Mouse (Mus musculus) forebrain, embryonic 14.5 days (tissue): ENCODE data around the gene Kif3a. TPM values are rescaled to one million over a fixed set of nuclear protein-coding genes. Genes with fewer than 3 reads are reported as not detected.

Experiments used
- ATAC-seq: fragments of 200-750 bp; cut with Nextera tagmentation; 2 replicates; pipeline ENCODE4 v1.8.0; 2017; ENCODE audit warnings: mild to moderate bottlenecking, moderate library complexity
- DNase-seq: peaks from one replicate; pipeline ENCODE4 v3.0.0-alpha.2; 2015; ENCODE audit warnings: low spot score
- H3K27ac ChIP-seq: fragments of 300-500 bp; sonication (generic); 2 replicates; pipeline ENCODE4 v1.5.1; 2014; ENCODE audit warnings: low read depth, mild to moderate bottlenecking, control low read depth, low read length, moderate library complexity
- H3K27me3 ChIP-seq: fragments of 300-500 bp; sonication (generic); replicated peaks from 2 replicates; pipeline ENCODE4 v1.6.1; 2014; ENCODE audit warnings: low read length, control low read depth, mixed read lengths; ENCODE audit not compliant: control insufficient read depth, insufficient read depth
- H3K36me3 ChIP-seq: fragments of 300-500 bp; sonication (generic); 2 replicates; pipeline ENCODE4 v1.6.1; 2014; ENCODE audit warnings: low read length, control low read depth; ENCODE audit not compliant: control insufficient read depth, insufficient read depth
- H3K4me1 ChIP-seq: fragments of 300-500 bp; sonication (generic); 2 replicates; pipeline ENCODE4 v1.6.1; 2014; ENCODE audit warnings: antibody characterized with exemption, low read length, control low read depth; ENCODE audit not compliant: control insufficient read depth, insufficient read depth
- H3K4me2 ChIP-seq: fragments of 300-500 bp; sonication (generic); 2 replicates; pipeline ENCODE4 v1.6.1; 2014; ENCODE audit warnings: mild to moderate bottlenecking, control low read depth, low read length
- H3K4me3 ChIP-seq: fragments of 300-500 bp; sonication (generic); 2 replicates; pipeline ENCODE4 v1.5.1; 2014; ENCODE audit warnings: low read depth, low read length, control low read depth
- H3K9ac ChIP-seq: fragments of 300-500 bp; sonication (generic); 2 replicates; pipeline ENCODE4 v1.6.1; 2014; ENCODE audit warnings: mild to moderate bottlenecking, low read length, control low read depth, moderate library complexity
- H3K9me3 ChIP-seq: fragments of 300-500 bp; sonication (generic); replicated peaks from 2 replicates; pipeline ENCODE4 v1.6.1; 2016; ENCODE audit warnings: low read length, control low read depth, mixed read lengths; ENCODE audit not compliant: control insufficient read depth
- WGBS: fragments of 180-500 bp; shearing (Covaris S2); extraction: QIAGEN DNeasy Blood & Tissue Kit; methylation state at CpG from one replicate; pipeline ENCODE4 v1.1.7; 2014; 5-methylcytosine and 5-hydroxymethylcytosine counted together
- polyA plus RNA-seq: library from polyadenylated mRNA; unstranded; fragments of >200 nt; fragmentation: Nextera tagmentation; extraction: Ambion mirVana; gene quantifications from 2 replicates; pipeline ENCODE4 v1.2.1, GENCODE M21; 2014

The Kif3a gene
- polyA plus RNA-seq, 1 experiment from 2014 or later = 216 TPM

DNA sequence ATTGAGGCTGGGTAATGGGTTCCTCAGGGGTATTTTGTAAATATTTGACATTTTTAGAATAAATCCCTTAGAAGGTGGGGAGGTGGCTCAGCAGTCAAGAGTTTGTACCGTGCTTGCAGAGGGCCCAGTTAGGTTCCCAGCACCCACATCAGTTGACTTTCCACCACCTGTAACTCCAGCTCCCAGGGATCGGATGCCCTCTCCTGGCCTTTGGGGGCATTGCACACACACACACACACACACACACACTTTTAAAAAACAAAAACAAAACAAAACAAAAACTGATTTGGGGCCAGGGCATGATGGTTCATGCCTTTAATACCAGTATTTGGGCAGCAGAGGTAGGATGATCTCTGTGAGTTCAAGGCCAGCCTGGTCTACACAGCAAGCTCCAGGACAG lies 56.9 kb downstream of the Kif3a start:
- H3K9ac ChIP-seq = no peak overlapping the region
- no peak overlapping the region for H3K4me2 ChIP-seq
- H3K36me3 ChIP-seq = no peaks in the 10 kb centered on the region
- H3K4me3 ChIP-seq = no peak overlapping the region
- H3K4me1 ChIP-seq = no peaks in the 10 kb centered on the region
- no peak for ATAC-seq
- DNase-seq = no peak
- H3K9me3 ChIP-seq = no peaks in the 10 kb centered on the region
- H3K27ac ChIP-seq = no peak overlapping the region
- WGBS = 88% methylated on average over 2 of the region's 2 CpGs
- no peaks in the 10 kb centered on the region for H3K27me3 ChIP-seq

DNA sequence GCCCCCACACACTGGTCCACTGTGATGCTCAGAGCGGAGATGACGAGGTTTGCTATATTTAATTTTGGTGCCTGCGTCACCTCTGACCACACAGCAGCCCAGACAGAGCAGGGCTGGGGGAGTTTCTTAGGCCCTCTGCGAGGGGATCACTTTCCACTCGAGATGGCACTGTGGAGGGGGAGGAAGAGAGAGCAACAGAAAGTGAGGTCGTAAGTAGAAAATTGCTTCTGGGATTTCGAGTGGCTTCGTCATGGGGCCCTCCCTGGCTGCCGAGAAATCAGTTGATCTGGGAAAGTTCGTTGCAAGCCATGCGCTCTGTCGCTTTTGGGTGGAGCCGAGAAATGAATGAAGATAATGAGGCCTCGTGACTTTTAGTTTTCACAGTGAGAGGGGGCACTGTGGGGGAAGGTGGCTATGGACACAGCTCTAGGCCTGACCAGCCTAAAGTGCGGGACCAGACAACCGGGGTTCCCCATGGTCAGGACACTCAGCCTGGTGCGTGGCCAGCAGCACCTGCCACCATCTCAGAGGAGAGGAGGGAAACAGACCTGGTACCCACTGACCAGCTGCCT lies 59.7 kb downstream of the Kif3a start:
- WGBS = 64% methylated on average over 17 of the region's 17 CpGs
- Histone ChIP-seq H3K4me1 (no peaks in the 10 kb centered on the region), H3K4me2 (no peak overlapping the region), H3K27ac (no peak overlapping the region), H3K9me3 (no peaks in the 10 kb centered on the region), H3K36me3 (no peaks in the 10 kb centered on the region), H3K9ac (no peak overlapping the region), H3K4me3 (no peak overlapping the region), H3K27me3 (no peaks in the 10 kb centered on the region)
- DNase-seq = no peak
- no peak for ATAC-seq

DNA sequence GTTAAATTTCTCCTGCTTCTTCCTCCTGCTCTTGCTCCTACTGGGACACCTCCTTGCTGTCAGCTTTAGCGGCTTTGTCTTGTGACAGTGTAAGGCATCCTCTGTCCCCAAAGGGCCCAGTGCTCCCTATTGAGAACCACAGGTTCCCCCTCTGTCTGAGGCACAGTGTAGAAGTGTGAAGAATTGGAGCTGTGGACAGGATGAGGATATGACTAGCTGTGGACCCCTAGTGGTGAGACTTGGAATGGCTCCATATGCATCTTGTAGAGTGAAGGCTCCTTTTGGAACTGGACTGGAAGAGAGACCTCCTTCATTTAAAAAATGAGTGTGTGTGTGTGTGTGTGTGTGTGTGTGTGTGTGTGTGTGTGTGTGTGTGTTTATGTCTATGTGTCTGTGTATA lies 60.7 kb downstream of the Kif3a start:
- 14% methylated on average over 1 of the region's 1 CpGs for WGBS
- ATAC-seq (peak; percentile 68), DNase-seq (peak; percentile 93)
- Histone ChIP-seq H3K4me3 (no peak overlapping the region), H3K4me2 (no peak overlapping the region), H3K36me3 (no peaks in the 10 kb centered on the region), H3K4me1 (no peaks in the 10 kb centered on the region), H3K9me3 (no peaks in the 10 kb centered on the region), H3K27me3 (no peaks in the 10 kb centered on the region), H3K27ac (no peak overlapping the region), H3K9ac (no peak overlapping the region)

DNA sequence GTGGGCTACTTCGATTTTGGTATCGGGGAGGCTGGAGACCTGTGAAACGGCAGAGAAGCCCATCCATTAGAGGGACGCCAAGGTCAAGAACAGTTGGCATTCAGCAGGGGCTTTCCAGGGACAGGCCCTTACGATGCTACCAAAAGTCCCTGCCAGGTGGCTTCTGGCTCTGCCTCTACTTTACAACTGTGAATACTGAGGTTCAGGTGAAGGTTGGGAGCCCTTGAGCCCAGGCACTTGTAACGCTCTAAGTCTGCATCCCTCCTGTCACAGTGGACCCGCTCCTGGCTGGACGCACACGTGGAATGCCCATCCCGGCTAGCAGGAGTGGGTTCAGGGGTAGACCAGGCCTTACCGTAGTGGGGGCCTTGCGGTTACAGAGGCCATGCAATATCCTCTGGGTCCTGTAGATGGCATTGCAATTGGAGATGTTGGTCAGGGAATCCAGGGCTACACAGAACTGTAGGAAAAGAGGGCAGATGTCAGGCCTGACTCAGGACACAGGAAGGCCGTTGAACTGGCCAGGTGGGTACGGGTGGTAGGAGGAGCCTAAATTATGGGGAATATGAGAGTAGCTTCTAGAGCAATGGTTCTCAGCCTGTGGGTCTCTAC lies 65.0 kb downstream of the Kif3a start:
- WGBS = 73% methylated on average over 14 of the region's 14 CpGs
- H3K9me3 ChIP-seq = no peaks in the 10 kb centered on the region
- H3K4me1 ChIP-seq = 0 out of 2 replicates have a peak, but pooled peaks cover 3% of the 10 kb centered on the region
- ATAC-seq = no peak
- H3K27me3 ChIP-seq = 0 out of 2 replicates have a peak, but pooled peaks cover 5% of the 10 kb centered on the region
- no peak overlapping the region for H3K4me2 ChIP-seq
- H3K36me3 ChIP-seq = no peaks in the 10 kb centered on the region
- no peak overlapping the region for H3K27ac ChIP-seq
- no peak overlapping the region for H3K4me3 ChIP-seq
- peak; percentile 6 for DNase-seq
- H3K9ac ChIP-seq = no peak overlapping the region

DNA sequence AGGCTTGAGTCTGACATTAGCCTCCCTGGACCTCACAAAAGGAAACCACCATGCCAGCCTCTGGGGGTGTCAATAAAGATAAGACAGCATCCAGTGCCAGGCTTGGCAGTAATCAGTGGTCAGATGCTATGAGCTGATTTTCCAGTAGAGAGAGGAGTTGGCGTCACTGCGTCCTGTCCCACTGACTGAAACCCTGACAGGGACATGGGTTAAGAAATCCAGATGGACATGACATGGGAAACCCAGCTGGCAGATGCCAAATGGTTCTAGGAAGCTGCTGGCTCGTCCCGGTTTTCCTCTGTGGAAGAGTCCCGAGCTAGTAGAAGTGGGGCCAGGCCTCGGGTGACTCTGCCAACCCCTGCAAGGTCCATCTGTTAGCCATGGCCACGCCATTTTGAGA lies 66.5 kb downstream of the Kif3a start:
- Histone ChIP-seq H3K27ac (no peak overlapping the region), H3K4me1 (0 out of 2 replicates have a peak, but pooled peaks cover 3% of the 10 kb centered on the region), H3K9ac (no peak overlapping the region), H3K9me3 (no peaks in the 10 kb centered on the region), H3K27me3 (0 out of 2 replicates have a peak, but pooled peaks cover 5% of the 10 kb centered on the region), H3K4me3 (no peak overlapping the region), H3K36me3 (no peaks in the 10 kb centered on the region), H3K4me2 (no peak overlapping the region)
- ATAC-seq (no peak), DNase-seq (no peak)
- WGBS = 89% methylated on average over 7 of the region's 7 CpGs

DNA sequence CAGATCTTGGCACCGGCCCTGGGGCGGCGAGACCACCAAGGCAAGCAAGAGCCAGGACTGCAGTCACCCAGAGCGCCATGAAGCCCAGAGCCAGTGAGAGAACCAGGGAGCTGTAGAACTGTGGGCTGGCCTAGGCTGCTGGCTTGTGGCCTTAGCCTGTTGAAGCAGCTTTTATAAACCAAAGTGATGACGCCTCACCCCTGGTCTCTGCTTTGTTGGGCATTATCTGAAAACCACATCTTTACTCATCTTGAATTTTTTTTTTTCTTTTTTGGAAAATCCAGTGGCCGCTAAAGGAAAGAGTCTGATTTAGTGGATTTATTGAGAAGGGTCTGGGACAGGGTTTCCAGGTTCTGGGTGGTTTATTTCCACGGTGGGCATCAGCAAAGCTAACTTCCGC lies 67.4 kb downstream of the Kif3a start, which contains the start of gene Il13:
TSS of gene Il13 (minus strand) at position 147 of the 400 bp plus-strand sequence.
- no peak for DNase-seq
- Histone ChIP-seq H3K9me3 (no peaks in the 10 kb centered on the region), H3K9ac (no peak within 1 kb of the TSS), H3K27ac (no peak within 1 kb of the TSS), H3K4me2 (no peak within 1 kb of the TSS), H3K4me1 (0 out of 2 replicates have a peak, but pooled peaks cover 3% of the 10 kb centered on the region), H3K27me3 (0 out of 2 replicates have a peak, but pooled peaks cover 5% of the 10 kb centered on the region), H3K36me3 (no peaks in the 10 kb centered on the region), H3K4me3 (no peak within 1 kb of the TSS)
- ATAC-seq = no peak
- WGBS = 93% methylated on average over 8 of the region's 8 CpGs

DNA sequence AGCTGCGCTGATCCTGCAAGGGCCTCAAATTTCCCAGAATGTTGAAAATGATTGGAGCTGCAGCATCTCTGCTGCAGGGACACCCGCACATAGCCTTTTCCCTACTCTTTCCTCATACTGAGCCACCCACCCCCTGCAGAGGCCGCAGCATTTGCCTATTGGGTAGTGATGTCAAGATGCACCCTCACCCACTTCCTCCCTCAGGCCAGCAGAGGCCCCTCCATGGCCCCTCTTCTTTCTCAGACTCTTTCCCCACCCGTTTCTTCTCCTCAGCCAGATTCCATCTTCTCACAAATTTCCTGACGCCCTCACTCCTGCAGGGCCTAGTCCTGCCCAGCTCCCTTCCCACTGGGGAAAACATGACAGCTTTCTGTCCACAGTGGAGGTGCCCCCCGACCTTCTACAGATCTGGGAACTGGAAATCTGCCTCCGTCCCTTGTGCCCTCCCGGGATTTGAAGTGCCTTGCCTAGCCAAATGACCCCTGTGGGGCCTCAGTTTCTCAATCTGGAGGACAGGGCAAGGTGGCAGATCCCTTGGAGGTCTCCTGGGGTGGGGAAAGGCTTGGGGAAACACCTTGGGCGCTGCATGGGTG lies 68.5 kb downstream of the Kif3a start:
- DNase-seq = no peak

DNA sequence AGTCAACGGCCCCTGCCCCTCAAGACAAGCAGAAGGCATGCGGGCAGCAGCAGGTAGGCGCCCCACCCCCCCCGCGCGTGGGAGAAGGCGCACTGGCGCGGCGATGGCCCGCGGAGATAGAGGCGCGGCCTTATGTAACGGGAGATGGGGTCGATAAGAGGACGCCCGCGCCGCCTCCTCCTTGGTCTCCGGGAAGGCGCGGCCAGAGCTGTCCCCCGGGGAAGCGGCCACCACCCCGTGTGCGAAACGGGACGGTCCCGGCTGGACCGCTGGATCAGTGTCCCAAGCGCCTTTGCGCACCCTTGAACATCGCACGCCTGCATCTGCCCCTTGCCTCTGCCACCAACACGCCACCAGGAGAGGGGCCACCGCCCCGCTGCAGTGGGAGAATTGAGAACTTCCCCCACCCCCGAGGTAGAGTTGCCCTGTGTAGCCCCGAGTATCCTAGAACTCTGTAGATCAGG lies 69.0 kb downstream of the Kif3a start:
- Histone ChIP-seq H3K9ac (peak overlapping the region; percentile 41), H3K36me3 (no peaks in the 10 kb centered on the region), H3K27ac (no peak overlapping the region), H3K4me1 (0 out of 2 replicates have a peak, but pooled peaks cover 3% of the 10 kb centered on the region), H3K4me3 (peak overlapping the region; percentile 28), H3K4me2 (peak overlapping the region; percentile 60), H3K27me3 (0 out of 2 replicates have a peak, but pooled peaks cover 5% of the 10 kb centered on the region), H3K9me3 (no peaks in the 10 kb centered on the region)
- DNase-seq (peak; percentile 4), ATAC-seq (no peak)
- 3% methylated on average over 39 of the region's 40 CpGs for WGBS

More for the DNA sequence above, 68.5 kb downstream of the Kif3a start:
- peak overlapping the region; percentile 28 for H3K4me3 ChIP-seq
- H3K4me1 ChIP-seq = 0 out of 2 replicates have a peak, but pooled peaks cover 3% of the 10 kb centered on the region
- H3K4me2 ChIP-seq = peak overlapping the region; percentile 60
- no peak overlapping the region for H3K27ac ChIP-seq
- 46% methylated on average over 9 of the region's 9 CpGs for WGBS
- H3K36me3 ChIP-seq = no peaks in the 10 kb centered on the region
- peak overlapping the region; percentile 41 for H3K9ac ChIP-seq
- 0 out of 2 replicates have a peak, but pooled peaks cover 5% of the 10 kb centered on the region for H3K27me3 ChIP-seq
- ATAC-seq = no peak
- no peaks in the 10 kb centered on the region for H3K9me3 ChIP-seq
